Mouse (Mus musculus) liver, embryonic 14.5 days (tissue): Measurements from ENCODE around the gene Tubb4a.

ENCODE experiments used
- CTCF ChIP-seq: IDR thresholded peaks from 2 replicates; pipeline ENCODE4 v1.5.1; 2016; ENCODE audit warnings: antibody characterized with exemption, low read depth, control low read depth
- EP300 ChIP-seq: IDR thresholded peaks from 2 replicates; pipeline ENCODE4 v1.6.1; 2016; ENCODE audit warnings: antibody characterized with exemption, low read depth

GRCm38 (mm10) chr17:57094222-57094621 lies 6.6 kb upstream of the Tubb4a start:
- no peak for TF ChIP-seq CTCF
- TF ChIP-seq EP300: no peak
